Mouse (Mus musculus) lung, postnatal 0 days (tissue): ENCODE results near the gene Acox1. TPM values are rescaled to one million over a fixed set of nuclear protein-coding genes. Genes with fewer than 3 reads are reported as not detected.
A peak's percentile ranks its signal among the peaks of the same experiment; 100 is the strongest.

Experiments used
- ATAC-seq: fragments of 200-750 bp; cut with Nextera tagmentation; 2 replicates; pipeline ENCODE4 v1.8.0; 2017; ENCODE audit warnings: moderate library complexity
- DNase-seq: peaks from one replicate; pipeline ENCODE4 v3.0.0-alpha.2; 2016; ENCODE audit warnings: low spot score
- H3K27ac ChIP-seq: fragments of 300-500 bp; sonication (generic); 2 replicates; pipeline ENCODE4 v1.5.1; 2014; ENCODE audit warnings: antibody characterized with exemption, mild to moderate bottlenecking, low read length, mixed read lengths
- H3K27me3 ChIP-seq: fragments of 300-500 bp; sonication (generic); replicated peaks from 2 replicates; pipeline ENCODE4 v1.6.1; 2014; ENCODE audit warnings: low read length, mixed read lengths; ENCODE audit not compliant: insufficient read depth
- H3K36me3 ChIP-seq: fragments of 300-500 bp; sonication (generic); 2 replicates; pipeline ENCODE4 v1.6.1; 2014; ENCODE audit warnings: low read length, mixed read lengths; ENCODE audit not compliant: insufficient read depth
- H3K4me1 ChIP-seq: fragments of 300-500 bp; sonication (generic); 2 replicates; pipeline ENCODE4 v1.6.1; 2014; ENCODE audit warnings: antibody characterized with exemption, low read depth, low read length, mixed read lengths; ENCODE audit not compliant: insufficient read depth
- H3K4me2 ChIP-seq: fragments of 300-500 bp; sonication (generic); replicated peaks from 2 replicates; pipeline ENCODE4 v1.6.1; 2014; ENCODE audit warnings: low read depth, mild to moderate bottlenecking, low read length, moderate library complexity, mixed read lengths
- H3K4me3 ChIP-seq: fragments of 300-500 bp; sonication (generic); 2 replicates; pipeline ENCODE4 v1.5.1; 2014; ENCODE audit warnings: low read depth, low read length
- H3K9ac ChIP-seq: fragments of 300-500 bp; sonication (generic); replicated peaks from 2 replicates; pipeline ENCODE4 v1.6.1; 2014; ENCODE audit warnings: low read depth, mild to moderate bottlenecking
- H3K9me3 ChIP-seq: fragments of 300-500 bp; sonication (generic); 2 replicates; pipeline ENCODE4 v1.6.1; 2016; ENCODE audit warnings: low read length, mixed read lengths
- CTCF ChIP-seq: IDR thresholded peaks from 2 replicates; pipeline ENCODE4 v1.5.1; 2016; ENCODE audit warnings: antibody characterized with exemption, mild to moderate bottlenecking
- EP300 ChIP-seq: IDR thresholded peaks from 2 replicates; pipeline ENCODE4 v1.6.1; 2016; ENCODE audit warnings: antibody characterized with exemption, mild to moderate bottlenecking, control low read depth
- WGBS: fragments of 180-500 bp; shearing (Covaris S2); extraction: QIAGEN DNeasy Blood & Tissue Kit; methylation state at CpG from one replicate; pipeline ENCODE4 v1.1.7; 2014; 5-methylcytosine and 5-hydroxymethylcytosine counted together
- polyA plus RNA-seq: library from polyadenylated mRNA; unstranded; fragments of >200 nt; fragmentation: Nextera tagmentation; extraction: Ambion mirVana; gene quantifications from 2 replicates; pipeline ENCODE4 v1.2.1, GENCODE M21; 2015

Gene Acox1
- polyA plus RNA-seq, 1 experiment from 2014 or later: 31.7 TPM

- H3K4me3 ChIP-seq: no peak overlapping the region
- TF ChIP-seq EP300: no peak
- peak; percentile 58 for TF ChIP-seq CTCF
- no peaks in the 10 kb centered on the region for H3K27me3 ChIP-seq
- no peaks in the 10 kb centered on the region for H3K9me3 ChIP-seq
- H3K36me3 ChIP-seq: no peaks in the 10 kb centered on the region
- peaks cover 9% of the 10 kb centered on the region for H3K4me1 ChIP-seq
- H3K4me2 ChIP-seq: no peak overlapping the region
- H3K27ac ChIP-seq: no peak overlapping the region
- ATAC-seq (no peak), DNase-seq (no peak)
- 82% methylated on average over 7 of the region's 7 CpGs for WGBS
- H3K9ac ChIP-seq: no peak overlapping the region
Observed at GRCm38 (mm10) chr11:116215181-116215580, 16.3 kb upstream of the Acox1 start.

GRCm38 (mm10) chr11:116213877-116214510, 15.1 kb upstream of the Acox1 start:
- DNase-seq (no peak), ATAC-seq (no peak)

GRCm38 (mm10) chr11:116212847-116213246, 14.0 kb upstream of the Acox1 start:
- no peak overlapping the region for H3K27ac ChIP-seq
- H3K4me1 ChIP-seq: no peaks in the 10 kb centered on the region
- DNase-seq (no peak), ATAC-seq (no peak)
- TF ChIP-seq EP300 (no peak), CTCF (no peak)
- H3K27me3 ChIP-seq: no peaks in the 10 kb centered on the region
- H3K36me3 ChIP-seq: peaks cover 4% of the 10 kb centered on the region; the same call in 1 of the 2 replicates
- H3K9me3 ChIP-seq: no peaks in the 10 kb centered on the region
- WGBS: 90% methylated on average over 6 of the region's 6 CpGs
- H3K9ac ChIP-seq: no peak overlapping the region
- H3K4me3 ChIP-seq: no peak overlapping the region
- H3K4me2 ChIP-seq: no peak overlapping the region

More at GRCm38 (mm10) chr11:116213877-116214510, 15.1 kb upstream of the Acox1 start:
- H3K27me3 ChIP-seq: no peaks in the 10 kb centered on the region
- TF ChIP-seq EP300: no peak
- TF ChIP-seq CTCF: no peak
- H3K4me3 ChIP-seq: no peak overlapping the region
- peaks cover under 1% of the 10 kb centered on the region; the same call in 1 of the 2 replicates for H3K4me1 ChIP-seq
- no peak overlapping the region for H3K4me2 ChIP-seq
- no peak overlapping the region for H3K9ac ChIP-seq
- no peak overlapping the region for H3K27ac ChIP-seq
- H3K36me3 ChIP-seq: peaks cover 4% of the 10 kb centered on the region; the same call in 1 of the 2 replicates
- WGBS: 69% methylated on average over 13 of the region's 13 CpGs
- H3K9me3 ChIP-seq: no peaks in the 10 kb centered on the region

GRCm38 (mm10) chr11:116210696-116211095, 11.9 kb upstream of the Acox1 start:
- no peak overlapping the region for H3K4me3 ChIP-seq
- no peak for ATAC-seq
- no peaks in the 10 kb centered on the region for H3K9me3 ChIP-seq
- H3K9ac ChIP-seq: no peak overlapping the region
- TF ChIP-seq CTCF (no peak), EP300 (no peak)
- H3K4me1 ChIP-seq: no peaks in the 10 kb centered on the region
- H3K27ac ChIP-seq: no peak overlapping the region
- no peak overlapping the region for H3K4me2 ChIP-seq
- no peaks in the 10 kb centered on the region for H3K27me3 ChIP-seq
- H3K36me3 ChIP-seq: peaks cover 4% of the 10 kb centered on the region; the same call in 1 of the 2 replicates
- DNase-seq: no peak
- 60% methylated on average over 5 of the region's 5 CpGs for WGBS

GRCm38 (mm10) chr11:116209257-116209656, 10.4 kb upstream of the Acox1 start:
- DNase-seq: no peak
- Histone ChIP-seq H3K4me2 (no peak overlapping the region), H3K4me1 (no peaks in the 10 kb centered on the region), H3K9ac (no peak overlapping the region), H3K27me3 (no peaks in the 10 kb centered on the region), H3K9me3 (no peaks in the 10 kb centered on the region), H3K4me3 (no peak overlapping the region), H3K27ac (no peak overlapping the region), H3K36me3 (peaks cover 4% of the 10 kb centered on the region; the same call in 1 of the 2 replicates)
- TF ChIP-seq CTCF (no peak), EP300 (no peak)
- no peak for ATAC-seq
- 79% methylated on average over 8 of the region's 8 CpGs for WGBS

GRCm38 (mm10) chr11:116208660-116209059, 9.8 kb upstream of the Acox1 start:
- Histone ChIP-seq H3K4me3 (no peak overlapping the region), H3K9me3 (no peaks in the 10 kb centered on the region), H3K4me1 (no peaks in the 10 kb centered on the region), H3K27me3 (no peaks in the 10 kb centered on the region), H3K9ac (no peak overlapping the region), H3K27ac (no peak overlapping the region), H3K4me2 (no peak overlapping the region), H3K36me3 (peaks cover 4% of the 10 kb centered on the region; the same call in 1 of the 2 replicates)
- ATAC-seq (no peak), DNase-seq (no peak)
- 85% methylated on average over 3 of the region's 3 CpGs for WGBS
- no peak for TF ChIP-seq CTCF
- no peak for TF ChIP-seq EP300
